Mouse (Mus musculus) intestine, embryonic 14.5 days (tissue): Measurements from ENCODE around the gene Sox30. TPM values are rescaled to one million over a fixed set of nuclear protein-coding genes. Genes with fewer than 3 reads are reported as not detected.
A peak's percentile ranks its signal among the peaks of the same experiment; 100 is the strongest.

ENCODE experiments used
- ATAC-seq: fragments of 200-750 bp; cut with Nextera tagmentation; replicated peaks from 2 replicates; pipeline ENCODE4 v1.8.0; 2017; ENCODE audit warnings: low read depth, moderate number of reproducible peaks, moderate TSS enrichment, moderate library complexity; ENCODE audit not compliant: low FRiP score, low TSS enrichment
- DNase-seq: peaks from one replicate; pipeline ENCODE4 v3.0.0-alpha.2; 2018; ENCODE audit warnings: low spot score
- H3K27ac ChIP-seq: fragments of 300-500 bp; sonication (generic); 2 replicates; pipeline ENCODE4 v1.5.1; 2014; ENCODE audit warnings: low read depth, mild to moderate bottlenecking, control low read depth
- H3K27me3 ChIP-seq: fragments of 300-500 bp; sonication (generic); replicated peaks from 2 replicates; pipeline ENCODE4 v1.6.1; 2014; ENCODE audit warnings: low read length, control low read depth; ENCODE audit not compliant: control insufficient read depth, insufficient read depth
- H3K36me3 ChIP-seq: fragments of 300-500 bp; sonication (generic); 2 replicates; pipeline ENCODE4 v1.6.1; 2014; ENCODE audit warnings: low read length, control low read depth; ENCODE audit not compliant: control insufficient read depth, insufficient read depth
- H3K4me1 ChIP-seq: fragments of 300-500 bp; sonication (generic); replicated peaks from 2 replicates; pipeline ENCODE4 v1.6.1; 2014; ENCODE audit warnings: low read length, control low read depth, mixed read lengths; ENCODE audit not compliant: control insufficient read depth, insufficient read depth
- H3K4me2 ChIP-seq: fragments of 300-500 bp; sonication (generic); 2 replicates; pipeline ENCODE4 v1.6.1; 2014; ENCODE audit warnings: low read length
- H3K4me3 ChIP-seq: fragments of 300-500 bp; sonication (generic); 2 replicates; pipeline ENCODE4 v1.5.1; 2014; ENCODE audit warnings: low read depth, low read length, control low read depth, mixed read lengths
- H3K9ac ChIP-seq: fragments of 300-500 bp; sonication (generic); 2 replicates; pipeline ENCODE4 v1.6.1; 2014; ENCODE audit warnings: mild to moderate bottlenecking, low read length
- H3K9me3 ChIP-seq: fragments of 300-500 bp; sonication (generic); 2 replicates; pipeline ENCODE4 v1.6.1; 2016; ENCODE audit warnings: low read length, control low read depth; ENCODE audit not compliant: control insufficient read depth
- WGBS: fragments of 180-500 bp; shearing (Covaris S2); extraction: QIAGEN DNeasy Blood & Tissue Kit; methylation state at CpG from one replicate; pipeline ENCODE4 v1.1.7; 2014; 5-methylcytosine and 5-hydroxymethylcytosine counted together
- polyA plus RNA-seq: library from polyadenylated mRNA; unstranded; fragments of >200 nt; fragmentation: Nextera tagmentation; extraction: Ambion mirVana; gene quantifications from 2 replicates; pipeline ENCODE4 v1.2.1, GENCODE M21; 2014

The Sox30 gene
- polyA plus RNA-seq, 1 experiment from 2014 or later = 0.24 TPM

DNA sequence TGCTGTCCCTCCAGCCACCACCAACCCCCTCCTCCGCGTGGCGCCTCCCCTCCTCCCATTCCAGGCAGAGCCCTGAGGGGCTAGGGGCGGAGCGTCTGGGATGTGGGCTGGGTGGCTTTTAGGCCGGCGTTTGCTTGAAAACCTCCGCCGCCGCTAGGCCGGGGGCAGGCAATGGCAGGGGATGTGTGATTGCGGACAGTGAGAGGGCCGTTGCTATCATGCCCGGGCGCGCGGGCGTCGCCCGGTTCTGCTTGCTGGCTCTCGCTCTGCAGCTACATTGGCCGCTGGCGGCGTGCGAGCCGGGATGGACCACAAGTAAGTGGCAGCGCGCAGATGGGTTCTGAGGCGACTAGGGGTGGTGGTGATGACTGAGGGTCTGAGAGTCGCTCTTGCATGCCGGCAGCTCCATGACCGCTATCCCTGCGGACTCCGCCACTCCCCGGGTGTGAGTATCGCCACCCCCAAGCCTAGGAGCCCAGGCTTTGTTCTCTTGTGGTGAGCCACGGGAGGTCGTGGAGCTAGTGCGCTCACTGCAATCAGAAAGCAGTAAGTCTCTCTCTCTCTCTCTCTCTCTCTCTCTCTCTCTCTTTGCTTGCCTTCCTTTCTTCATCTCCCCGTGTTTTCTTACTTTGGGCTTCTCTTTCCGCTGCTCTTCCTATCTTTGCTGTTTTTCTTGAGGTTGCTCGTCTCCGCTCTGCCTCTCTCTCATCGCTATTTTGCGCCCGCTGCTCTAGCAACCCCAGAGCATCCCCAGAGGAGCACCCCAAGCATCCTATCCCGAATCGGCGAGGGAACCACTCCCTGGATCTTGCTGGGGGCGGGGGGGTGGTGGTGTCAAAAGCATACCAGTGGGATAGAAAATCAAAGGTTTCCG, 76.0 kb downstream of the Sox30 start, which contains the start of gene Adam19:
Gene Adam19, plus strand, starts transcription at position 97 of the 874 bp plus-strand sequence.
- Histone ChIP-seq H3K4me2 (peak within 1 kb of the TSS; percentile 66), H3K4me1 (peaks cover 18% of the 10 kb centered on the region), H3K4me3 (peak within 1 kb of the TSS; percentile 73), H3K36me3 (peaks cover 9% of the 10 kb centered on the region), H3K27ac (peak within 1 kb of the TSS; percentile 93), H3K27me3 (no peaks in the 10 kb centered on the region), H3K9ac (peak within 1 kb of the TSS; percentile 88), H3K9me3 (no peaks in the 10 kb centered on the region)
- under 1% methylated on average over 51 of the region's 51 CpGs for WGBS
- DNase-seq (peak; percentile 90), ATAC-seq (peak; percentile 82)

- DNase-seq = peak; percentile 75
Measured at GRCm38 (mm10) chr11:46056770-46057411, 76.8 kb downstream of the Sox30 start.

DNA sequence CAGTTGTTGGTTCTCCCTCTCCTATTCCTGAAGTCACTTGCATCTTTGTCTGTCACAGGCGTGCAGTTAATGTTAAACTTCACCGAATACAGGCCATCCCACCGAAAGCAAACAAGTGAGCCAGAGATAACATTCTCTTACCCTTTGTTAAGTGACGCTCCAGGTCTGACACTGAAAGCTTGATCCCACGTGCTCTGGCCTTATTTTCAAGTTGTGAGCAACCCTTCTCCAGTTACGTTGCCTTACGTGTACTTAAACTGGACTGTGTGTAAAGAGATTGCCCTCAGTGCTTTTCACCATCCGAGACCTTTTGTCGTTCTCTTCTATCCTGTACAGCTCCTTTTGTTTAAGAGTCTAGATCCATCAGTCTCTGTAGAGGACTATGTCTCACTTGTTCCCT, 77.9 kb downstream of the Sox30 start:
- DNase-seq = no peak
- Histone ChIP-seq H3K27ac (peak overlapping the region; percentile 93; the same call in 1 of the 2 replicates), H3K4me3 (peak overlapping the region; percentile 73), H3K27me3 (no peaks in the 10 kb centered on the region), H3K4me2 (peak overlapping the region; percentile 66), H3K9ac (peak overlapping the region; percentile 88), H3K4me1 (peaks cover 18% of the 10 kb centered on the region), H3K9me3 (no peaks in the 10 kb centered on the region), H3K36me3 (peaks cover 26% of the 10 kb centered on the region)
- WGBS = 18% methylated on average over 9 of the region's 9 CpGs
- ATAC-seq = no peak

More at GRCm38 (mm10) chr11:46056770-46057411, 76.8 kb downstream of the Sox30 start:
- Histone ChIP-seq H3K4me2 (peak overlapping the region; percentile 66), H3K4me3 (peak overlapping the region; percentile 73), H3K9ac (peak overlapping the region; percentile 88), H3K9me3 (no peaks in the 10 kb centered on the region), H3K27ac (peak overlapping the region; percentile 93), H3K36me3 (peaks cover 17% of the 10 kb centered on the region), H3K4me1 (peaks cover 18% of the 10 kb centered on the region), H3K27me3 (no peaks in the 10 kb centered on the region)
- WGBS = 1% methylated on average over 25 of the region's 25 CpGs
- peak; percentile 9; the same call in 1 of the 2 replicates for ATAC-seq

GRCm38 (mm10) chr11:46058916-46059315, 78.8 kb downstream of the Sox30 start:
- 93% methylated on average over 4 of the region's 4 CpGs for WGBS

GRCm38 (mm10) chr11:46059887-46060650, 80.0 kb downstream of the Sox30 start:
- WGBS = 66% methylated on average over 8 of the region's 8 CpGs
- peaks cover 21% of the 10 kb centered on the region for H3K4me1 ChIP-seq
- peaks cover 31% of the 10 kb centered on the region for H3K36me3 ChIP-seq
- ATAC-seq (no peak), DNase-seq (no peak)
- H3K27ac ChIP-seq = no peak overlapping the region
- no peak overlapping the region for H3K4me2 ChIP-seq
- H3K9ac ChIP-seq = no peak overlapping the region
- no peak overlapping the region for H3K4me3 ChIP-seq
- H3K9me3 ChIP-seq = no peaks in the 10 kb centered on the region
- H3K27me3 ChIP-seq = no peaks in the 10 kb centered on the region

More at GRCm38 (mm10) chr11:46058916-46059315, 78.8 kb downstream of the Sox30 start:
- peaks cover 18% of the 10 kb centered on the region for H3K4me1 ChIP-seq
- H3K27me3 ChIP-seq = no peaks in the 10 kb centered on the region
- DNase-seq (no peak), ATAC-seq (no peak)
- H3K27ac ChIP-seq = no peak overlapping the region
- H3K36me3 ChIP-seq = peaks cover 31% of the 10 kb centered on the region
- H3K4me2 ChIP-seq = 0 out of 2 replicates have a peak overlapping the region, but pooled peaks have one; percentile 66
- no peak overlapping the region for H3K9ac ChIP-seq
- no peaks in the 10 kb centered on the region for H3K9me3 ChIP-seq
- H3K4me3 ChIP-seq = no peak overlapping the region

GRCm38 (mm10) chr11:46060651-46061020, 80.5 kb downstream of the Sox30 start:
- H3K27me3 ChIP-seq = no peaks in the 10 kb centered on the region
- H3K4me3 ChIP-seq = no peak overlapping the region
- WGBS = 68% methylated on average over 5 of the region's 5 CpGs
- H3K4me1 ChIP-seq = peaks cover 22% of the 10 kb centered on the region
- no peak for DNase-seq
- no peak overlapping the region for H3K4me2 ChIP-seq
- no peaks in the 10 kb centered on the region for H3K9me3 ChIP-seq
- no peak for ATAC-seq
- no peak overlapping the region for H3K27ac ChIP-seq
- peaks cover 31% of the 10 kb centered on the region for H3K36me3 ChIP-seq
- no peak overlapping the region for H3K9ac ChIP-seq

DNA sequence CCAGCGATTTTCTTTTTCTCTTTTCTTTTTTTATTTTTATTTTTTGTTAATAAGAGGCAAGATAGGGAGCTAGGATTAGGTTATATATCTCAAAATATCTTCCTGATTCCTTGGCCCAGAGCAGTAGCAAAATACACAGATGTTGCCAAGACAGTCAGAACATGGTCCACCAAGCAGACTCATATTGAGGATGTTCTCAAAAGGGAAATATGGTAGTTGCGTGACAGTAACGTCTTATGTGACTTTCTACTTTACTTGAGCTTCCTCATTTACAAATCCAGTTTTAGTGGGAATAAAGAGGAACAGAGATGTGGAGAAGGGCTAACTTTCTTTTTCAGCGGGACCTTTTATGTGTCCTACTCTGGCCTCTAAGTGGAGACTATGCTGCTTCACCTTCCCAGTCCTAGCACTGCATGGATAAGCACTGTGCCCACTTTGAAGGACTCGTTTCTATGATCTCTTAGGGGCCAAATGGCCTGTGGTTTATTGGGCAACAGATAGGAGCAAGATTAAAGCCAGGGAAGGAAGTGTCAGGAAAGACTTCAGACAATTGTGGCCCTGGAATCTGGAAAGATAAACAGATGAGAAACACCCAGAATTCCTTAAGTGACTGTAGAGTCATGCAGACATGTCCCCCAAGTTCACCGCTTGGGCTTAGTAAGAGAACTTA, 81.8 kb downstream of the Sox30 start:
- no peak overlapping the region for H3K4me2 ChIP-seq
- H3K9ac ChIP-seq = no peak overlapping the region
- H3K36me3 ChIP-seq = peaks cover 31% of the 10 kb centered on the region
- peaks cover 30% of the 10 kb centered on the region for H3K4me1 ChIP-seq
- no peak overlapping the region for H3K4me3 ChIP-seq
- no peak overlapping the region for H3K27ac ChIP-seq
- H3K27me3 ChIP-seq = no peaks in the 10 kb centered on the region
- WGBS = 57% methylated on average over 6 of the region's 6 CpGs
- DNase-seq (no peak), ATAC-seq (no peak)
- no peaks in the 10 kb centered on the region for H3K9me3 ChIP-seq

GRCm38 (mm10) chr11:46062569-46062968, 82.5 kb downstream of the Sox30 start:
- no peaks in the 10 kb centered on the region for H3K9me3 ChIP-seq
- ATAC-seq (no peak), DNase-seq (no peak)
- no peaks in the 10 kb centered on the region for H3K27me3 ChIP-seq
- peaks cover 35% of the 10 kb centered on the region for H3K36me3 ChIP-seq
- no peak overlapping the region for H3K9ac ChIP-seq
- no peak overlapping the region for H3K27ac ChIP-seq
- WGBS = 63% methylated on average over 4 of the region's 4 CpGs
- H3K4me3 ChIP-seq = no peak overlapping the region
- H3K4me2 ChIP-seq = no peak overlapping the region
- peaks cover 30% of the 10 kb centered on the region for H3K4me1 ChIP-seq
